In the genomic region with DNA sequence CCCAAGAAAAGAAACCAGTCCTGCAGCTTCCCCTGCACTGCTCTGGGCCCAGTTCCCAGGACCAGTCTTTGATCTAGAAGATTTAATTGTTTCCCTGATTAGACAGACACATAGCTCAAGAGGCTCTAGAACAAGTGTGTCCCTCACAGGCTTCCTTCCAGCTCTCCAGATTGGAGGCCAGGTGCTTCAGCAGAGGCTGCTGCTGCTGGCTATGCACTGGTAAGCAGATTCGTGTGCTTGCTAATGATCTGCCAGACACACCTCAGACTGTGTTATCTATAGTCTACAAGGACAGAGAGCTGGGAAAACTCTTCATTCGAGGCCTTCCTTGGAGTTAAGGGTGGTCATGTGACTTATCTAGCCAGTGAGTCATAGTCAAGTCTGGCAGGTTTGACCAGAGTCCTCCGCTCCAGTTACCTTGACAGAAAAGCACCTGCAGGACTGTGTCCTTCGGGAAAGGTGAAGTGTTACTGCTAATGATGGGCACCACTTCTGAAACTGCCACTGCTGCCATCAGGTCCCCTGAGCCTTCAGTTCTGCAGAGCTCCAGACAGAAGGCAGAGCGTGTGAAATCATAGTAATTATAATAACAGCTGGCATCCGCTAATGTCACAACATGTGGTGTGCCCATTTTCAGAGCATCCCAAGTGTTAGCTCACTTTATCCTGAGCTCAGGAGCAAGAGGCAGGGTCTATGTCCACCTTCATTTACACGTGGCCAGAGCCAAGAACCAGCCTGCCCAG, we compare ENCODE assay signal across 12 mouse cellular contexts. TPM values are rescaled to one million over a fixed set of nuclear protein-coding genes. Genes with fewer than 3 reads are reported as not detected.
DNase-seq lines count a peak whose midpoint lies in the region; ATAC-seq and TF ChIP-seq lines count a peak whose summit lies in the region.
"Had no signal": no experiment of that assay in that cellular context is flagged by ENCODE, and none has a peak within 500 bp of the region (broad histone marks: within the 10 kb centered on the region; RNA-seq: fewer than 3 reads in every experiment).

No protein-coding gene starts in this region.

- no peak for DNase-seq in embryonic facial prominence, embryonic 10.5 days (ENCODE audit: low spot score)
- DNase-seq in lung, adult 2 months, result no peak
- DNase-seq in heart, postnatal 10 days, result no peak
- no peak for DNase-seq in heart, adult 9 months (ENCODE audit: low spot score in 2 of 2)
- DNase-seq: cerebellum, postnatal 36 days; heart, postnatal 4 days had no signal

- H3K4me3 ChIP-seq in embryonic facial prominence, embryonic 13.5 days, result no peak overlapping the region
- no peak overlapping the region for H3K4me3 ChIP-seq in embryonic facial prominence, embryonic 10.5 days
- H3K4me3 ChIP-seq in lung, embryonic 15.5 days, result no peak overlapping the region
- H3K4me3 ChIP-seq in lung, adult 2 months (replicated peaks; ENCODE audit: extremely low read depth, low read depth, low read length), result no peak overlapping the region
- H3K4me3 ChIP-seq in kidney, embryonic 14.5 days (ENCODE audit: low read length), result no peak overlapping the region
- H3K4me3 ChIP-seq in stomach, embryonic 14.5 days (ENCODE audit: low read depth, low read length), result no peak overlapping the region
- H3K4me3 ChIP-seq: megakaryocyte, embryonic 14.5 days had no signal

- no peaks in the 10 kb centered on the region for H3K36me3 ChIP-seq in embryonic facial prominence, embryonic 13.5 days
- H3K36me3 ChIP-seq in embryonic facial prominence, embryonic 10.5 days (replicated peaks), result no peaks in the 10 kb centered on the region
- no peaks in the 10 kb centered on the region for H3K36me3 ChIP-seq in lung, embryonic 15.5 days
- H3K36me3 ChIP-seq in kidney, embryonic 14.5 days (ENCODE audit: control insufficient read depth, insufficient read depth, low read length), result no peaks in the 10 kb centered on the region
- no peaks in the 10 kb centered on the region for H3K36me3 ChIP-seq in stomach, embryonic 14.5 days (ENCODE audit: control insufficient read depth, insufficient read depth, low read length)

- intact Hi-C loops in heart, postnatal 10 days (cut with DNase I), result no loop called here

- ATAC-seq in embryonic facial prominence, embryonic 13.5 days (ENCODE audit: insufficient number of reproducible peaks, insufficient read depth, low FRiP score, low TSS enrichment, low read depth), result no peak
- ATAC-seq in lung, embryonic 15.5 days (ENCODE audit: borderline replicate concordance, extremely low read depth, low FRiP score, low TSS enrichment), result peak; percentile 23; the same call in 1 of the 2 replicates
- ATAC-seq in kidney, embryonic 14.5 days (ENCODE audit: low FRiP score, low TSS enrichment), result peak; percentile 53; the same call in 1 of the 2 replicates
- peak; percentile 68 for ATAC-seq in stomach, embryonic 14.5 days (ENCODE audit: insufficient number of reproducible peaks, insufficient read depth, low FRiP score, low read depth)
- ATAC-seq: Patski had no signal

- no peak overlapping the region for H3K4me2 ChIP-seq in embryonic facial prominence, embryonic 13.5 days
- no peak overlapping the region for H3K4me2 ChIP-seq in lung, embryonic 15.5 days
- H3K4me2 ChIP-seq in kidney, embryonic 14.5 days (replicated peaks; ENCODE audit: low read depth, low read length), result no peak overlapping the region
- no peak overlapping the region for H3K4me2 ChIP-seq in stomach, embryonic 14.5 days (replicated peaks; ENCODE audit: low read depth, low read length)

- H3K4me1 ChIP-seq in embryonic facial prominence, embryonic 13.5 days, result peaks cover 42% of the 10 kb centered on the region
- peaks cover 33% of the 10 kb centered on the region for H3K4me1 ChIP-seq in embryonic facial prominence, embryonic 10.5 days
- peaks cover 48% of the 10 kb centered on the region for H3K4me1 ChIP-seq in lung, embryonic 15.5 days
- peaks cover 21% of the 10 kb centered on the region for H3K4me1 ChIP-seq in lung, adult 2 months (ENCODE audit: control insufficient read depth, insufficient read depth, low read length)
- 0 out of 2 replicates have a peak, but pooled peaks cover 13% of the 10 kb centered on the region for H3K4me1 ChIP-seq in kidney, embryonic 14.5 days (ENCODE audit: control insufficient read depth, insufficient read depth, low read length)
- peaks cover 18% of the 10 kb centered on the region for H3K4me1 ChIP-seq in stomach, embryonic 14.5 days (ENCODE audit: control insufficient read depth, insufficient read depth, low read length)
- H3K4me1 ChIP-seq: megakaryocyte, embryonic 14.5 days had no signal

- no peaks in the 10 kb centered on the region for H3K27me3 ChIP-seq in embryonic facial prominence, embryonic 13.5 days
- H3K27me3 ChIP-seq in embryonic facial prominence, embryonic 10.5 days (replicated peaks; ENCODE audit: low read depth, poor library complexity, severe bottlenecking), result no peaks in the 10 kb centered on the region
- no peaks in the 10 kb centered on the region for H3K27me3 ChIP-seq in lung, embryonic 15.5 days
- no peaks in the 10 kb centered on the region for H3K27me3 ChIP-seq in kidney, embryonic 14.5 days (ENCODE audit: control insufficient read depth, insufficient read depth, low read length)
- H3K27me3 ChIP-seq in stomach, embryonic 14.5 days (ENCODE audit: control insufficient read depth, insufficient read depth, low read length), result no peaks in the 10 kb centered on the region
- H3K27me3 ChIP-seq: Patski had no signal

- H3K9me3 ChIP-seq in embryonic facial prominence, embryonic 13.5 days, result no peaks in the 10 kb centered on the region
- no peaks in the 10 kb centered on the region for H3K9me3 ChIP-seq in embryonic facial prominence, embryonic 10.5 days
- no peaks in the 10 kb centered on the region for H3K9me3 ChIP-seq in lung, embryonic 15.5 days
- H3K9me3 ChIP-seq in kidney, embryonic 14.5 days (ENCODE audit: control insufficient read depth, low read length), result no peaks in the 10 kb centered on the region
- H3K9me3 ChIP-seq in stomach, embryonic 14.5 days (ENCODE audit: control insufficient read depth, low read depth, low read length), result no peaks in the 10 kb centered on the region
- H3K9me3 ChIP-seq: megakaryocyte, embryonic 14.5 days had no signal

- H3K9ac ChIP-seq in embryonic facial prominence, embryonic 13.5 days, result no peak overlapping the region
- H3K9ac ChIP-seq in lung, embryonic 15.5 days, result no peak overlapping the region
- no peak overlapping the region for H3K9ac ChIP-seq in kidney, embryonic 14.5 days (ENCODE audit: low read depth, low read length)
- no peak overlapping the region for H3K9ac ChIP-seq in stomach, embryonic 14.5 days (replicated peaks; ENCODE audit: low read depth, low read length)

- no peak for TF ChIP-seq CTCF in lung, adult 2 months (IDR thresholded peaks at IDR 0.05; ENCODE audit: insufficient read depth, low read length)

- TF ChIP-seq POLR2A in lung, adult 2 months (IDR thresholded peaks at IDR 0.05; ENCODE audit: borderline replicate concordance, extremely low read depth, low read depth, low read length), result no peak

- 67% methylated on average over 7 of the region's 7 CpGs for WGBS in embryonic facial prominence, embryonic 13.5 days
- 78% methylated on average over 7 of the region's 7 CpGs for WGBS in embryonic facial prominence, embryonic 10.5 days
- WGBS in lung, embryonic 15.5 days, result 53% methylated on average over 7 of the region's 7 CpGs
- WGBS in lung, adult 2 months, result 58% methylated on average over 7 of the region's 7 CpGs
- WGBS in kidney, embryonic 14.5 days, result 66% methylated on average over 7 of the region's 7 CpGs
- WGBS in stomach, embryonic 14.5 days, result 58% methylated on average over 7 of the region's 7 CpGs

- peak overlapping the region; percentile 69 for H3K27ac ChIP-seq in embryonic facial prominence, embryonic 13.5 days
- H3K27ac ChIP-seq in embryonic facial prominence, embryonic 10.5 days (replicated peaks), result no peak overlapping the region
- H3K27ac ChIP-seq in lung, embryonic 15.5 days, result peak overlapping the region; percentile 66
- no peak overlapping the region for H3K27ac ChIP-seq in kidney, embryonic 14.5 days (ENCODE audit: low read depth, low read length)
- peak overlapping the region; percentile 74 for H3K27ac ChIP-seq in stomach, embryonic 14.5 days (ENCODE audit: low read length)

RNA-seq across cellular contexts. Expression of a gene that starts 48.7 kb away (rescaled TPM):
- 21.5 and 23.9 TPM in 2 replicates for polyA plus RNA-seq in embryonic facial prominence, embryonic 13.5 days (2015; fragmentation: Nextera tagmentation; extraction: Ambion mirVana)
- polyA plus RNA-seq in embryonic facial prominence, embryonic 10.5 days (2016; fragmentation: Nextera tagmentation; extraction: Ambion mirVana), result 9.2 and 10.5 TPM in 2 replicates
- polyA plus RNA-seq in lung, embryonic 15.5 days (2015; fragmentation: Nextera tagmentation; extraction: Ambion mirVana), result 24.1 and 25.1 TPM in 2 replicates
- 125 and 132 TPM in 2 replicates for polyA plus RNA-seq in lung, adult 2 months (2012; rRNA removed)
- 9.5 and 17.4 TPM in 2 replicates for polyA plus RNA-seq in kidney, embryonic 14.5 days (2014; fragmentation: Nextera tagmentation; extraction: Ambion mirVana)
- 21.2 and 22.0 TPM in 2 replicates for polyA plus RNA-seq in stomach, embryonic 14.5 days (2014; fragmentation: Nextera tagmentation; extraction: Ambion mirVana)
- total RNA-seq in heart, postnatal 10 days (2021), result 10 to 100 TPM; 17.8 to 20.2 TPM

Comparison
In these comparisons a context has a peak if more than half of its experiments do, and no peak if none do; other contexts are left out.
1. H3K27ac ChIP-seq: peak in embryonic facial prominence, embryonic 13.5 days (single experiment), lung, embryonic 15.5 days (single experiment) and stomach, embryonic 14.5 days (single experiment); none in embryonic facial prominence, embryonic 10.5 days (single experiment) and kidney, embryonic 14.5 days (single experiment).